Mouse (Mus musculus) layer of hippocampus, adult 18-20 months (tissue): ENCODE results near the gene Nt5c2. TPM values are rescaled to one million over a fixed set of nuclear protein-coding genes. Genes with fewer than 3 reads are reported as not detected.

Source experiments
- DNase-seq, 2 experiments: peaks; one replicate each; pipeline ENCODE4 v3.0.0; 2022; ENCODE audit warnings: low spot score in 2 of 2
- total RNA-seq, 2 experiments: library from RNA; stranded (reverse); gene quantifications; 2 replicates each; pipeline ENCODE4 v1.2.3; 2021

Nt5c2 gene
- total RNA-seq, 2 experiments from 2014 or later = 75.5 to 78.5 TPM

- DNase-seq = no peak
These were observed 80.9 kb downstream of the Nt5c2 start for GRCm38 (mm10) chr19:46934025-46934424.

- no peak for DNase-seq
These were observed 82.3 kb downstream of the Nt5c2 start for GRCm38 (mm10) chr19:46932608-46933007.

- DNase-seq = no peak
These were observed 84.9 kb downstream of the Nt5c2 start for GRCm38 (mm10) chr19:46930026-46930425.

- DNase-seq = peak; percentile 30 to 62
These were observed 85.8 kb downstream of the Nt5c2 start for GRCm38 (mm10) chr19:46929044-46929587.

- no peak for DNase-seq
These were observed 86.8 kb downstream of the Nt5c2 start for GRCm38 (mm10) chr19:46928136-46928535.

GRCm38 (mm10) chr19:46926951-46927350 is 88.0 kb downstream of the Nt5c2 start:
- no peak for DNase-seq

- no peak for DNase-seq
These were observed 88.6 kb downstream of the Nt5c2 start for GRCm38 (mm10) chr19:46926357-46926756.

GRCm38 (mm10) chr19:46920571-46920970 is 94.4 kb downstream of the Nt5c2 start:
- no peak for DNase-seq

- DNase-seq = no peak
These were observed 99.4 kb downstream of the Nt5c2 start for GRCm38 (mm10) chr19:46915406-46916080.

GRCm38 (mm10) chr19:46913626-46914025 is 101.3 kb downstream of the Nt5c2 start:
- DNase-seq = no peak

- DNase-seq = no peak
These were observed 103.5 kb downstream of the Nt5c2 start for GRCm38 (mm10) chr19:46911492-46911891.

GRCm38 (mm10) chr19:46908977-46909376 is 106.0 kb downstream of the Nt5c2 start:
- DNase-seq = peak in 1 of 2 experiments; percentile 71

- no peak for DNase-seq
These were observed 106.7 kb downstream of the Nt5c2 start for GRCm38 (mm10) chr19:46908207-46908606.

GRCm38 (mm10) chr19:46905971-46906370 is 109.0 kb downstream of the Nt5c2 start:
- no peak for DNase-seq

GRCm38 (mm10) chr19:46905383-46905782 is 109.6 kb downstream of the Nt5c2 start:
- DNase-seq = no peak

- no peak for DNase-seq
These were observed 110.0 kb downstream of the Nt5c2 start for GRCm38 (mm10) chr19:46904907-46905306.

GRCm38 (mm10) chr19:46903379-46903778 is 111.6 kb downstream of the Nt5c2 start:
- DNase-seq = no peak

GRCm38 (mm10) chr19:46901323-46901722 is 113.6 kb downstream of the Nt5c2 start:
- no peak for DNase-seq

GRCm38 (mm10) chr19:46900786-46901185 is 114.2 kb downstream of the Nt5c2 start:
- DNase-seq = no peak

- no peak for DNase-seq
These were observed 115.1 kb downstream of the Nt5c2 start for GRCm38 (mm10) chr19:46899871-46900270.

- no peak for DNase-seq
These were observed 115.6 kb downstream of the Nt5c2 start for GRCm38 (mm10) chr19:46899306-46899705.

- DNase-seq = no peak
These were observed 116.7 kb downstream of the Nt5c2 start for GRCm38 (mm10) chr19:46898222-46898621.

GRCm38 (mm10) chr19:46897135-46897534 is 117.8 kb downstream of the Nt5c2 start:
- DNase-seq = no peak
